Mouse (Mus musculus) G1E (cell line): Measurements from ENCODE around the gene Jak1.

ENCODE experiments used
- CTCF ChIP-seq: IDR thresholded peaks from 2 replicates; pipeline ENCODE4 v1.5.1; 2012; ENCODE audit warnings: low read depth, low read length, inconsistent platforms, mixed read lengths
- GATA1 ChIP-seq: IDR thresholded peaks from 2 replicates; pipeline ENCODE4 v1.6.1; 2012; ENCODE audit warnings: borderline replicate concordance, low read length, inconsistent platforms, mixed read lengths
- TAL1 ChIP-seq: conservative IDR thresholded peaks from 2 replicates; pipeline ENCODE4 v1.6.1; 2012; ENCODE audit warnings: low read depth, low read length, inconsistent platforms, mixed read lengths

DNA sequence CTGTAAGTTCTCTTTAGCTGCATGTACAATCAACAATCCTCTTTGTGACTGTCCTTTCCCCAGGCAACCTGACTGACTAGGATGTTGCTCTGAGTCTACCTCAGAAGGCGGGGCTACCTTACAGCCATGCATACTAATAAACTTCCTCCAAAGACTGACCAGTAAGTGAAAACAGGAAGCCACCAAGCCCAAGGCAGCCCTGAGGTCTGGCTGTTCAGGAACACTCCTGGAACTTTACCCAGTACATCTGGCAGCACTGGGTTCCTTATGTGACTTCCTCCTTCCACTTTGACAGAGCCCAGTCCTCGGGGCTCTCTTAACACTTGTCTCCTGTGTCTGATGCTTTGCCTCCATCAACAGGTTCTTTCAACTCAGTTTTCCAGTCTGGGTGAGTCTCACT, 92.3 kb downstream of the Jak1 start:
- TF ChIP-seq CTCF (no peak), GATA1 (no peak), TAL1 (no peak)
